Mouse (Mus musculus): ENCODE measurements around the gene Uck2. TPM values are rescaled to one million over a fixed set of nuclear protein-coding genes. Genes with fewer than 3 reads are reported as not detected.

Uck2 gene
- total RNA-seq, 2 experiments from 2014 or later, result 51.6 to 53.4 TPM

DNA sequence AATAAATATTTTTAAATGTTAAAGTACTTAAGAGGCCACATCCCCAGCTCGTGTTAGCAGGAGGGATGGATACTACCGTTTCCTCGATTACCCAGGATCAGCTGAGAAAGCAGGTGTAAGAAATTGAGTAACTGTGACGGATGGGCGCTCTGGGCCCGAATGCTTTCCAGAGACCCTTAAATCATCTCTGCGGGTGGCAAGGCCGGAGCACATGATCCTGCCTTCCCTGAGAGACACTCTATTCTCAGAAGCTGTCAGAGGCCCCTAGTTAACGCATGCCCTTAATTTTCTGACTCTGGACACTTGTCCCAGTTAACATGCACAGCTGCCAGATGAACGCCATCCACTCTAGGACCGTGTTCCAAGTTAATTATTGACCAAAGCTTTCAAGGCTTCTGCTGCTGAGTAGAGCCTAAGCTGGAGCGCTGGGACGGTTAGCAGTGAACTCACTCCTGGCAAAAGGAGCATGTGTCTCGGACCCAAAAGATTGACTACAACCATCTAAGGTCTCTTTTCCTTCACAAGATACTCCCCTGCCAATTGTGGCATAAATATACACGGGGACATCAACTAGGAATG is 28.3 kb downstream of the Uck2 start:
- no peak for DNase-seq

DNA sequence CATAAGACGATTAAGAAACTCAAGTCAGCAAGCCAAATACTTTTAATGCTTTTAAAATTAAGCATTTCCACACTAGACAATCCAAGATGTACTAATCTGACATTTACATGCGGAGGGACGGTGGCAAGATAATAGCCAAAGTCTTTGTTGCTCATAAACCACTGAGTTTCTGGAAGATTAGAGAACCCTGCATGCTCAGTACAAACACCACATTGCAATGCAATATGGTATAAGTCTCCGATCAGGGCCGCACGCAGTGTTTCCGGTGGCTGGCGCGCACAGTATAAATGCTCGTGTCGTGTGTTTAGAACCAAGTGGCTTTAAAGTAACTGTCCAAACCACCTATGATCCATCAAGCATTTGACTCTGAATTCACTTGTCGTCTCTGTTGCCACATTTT is 31.5 kb downstream of the Uck2 start:
- no peak for DNase-seq

DNA sequence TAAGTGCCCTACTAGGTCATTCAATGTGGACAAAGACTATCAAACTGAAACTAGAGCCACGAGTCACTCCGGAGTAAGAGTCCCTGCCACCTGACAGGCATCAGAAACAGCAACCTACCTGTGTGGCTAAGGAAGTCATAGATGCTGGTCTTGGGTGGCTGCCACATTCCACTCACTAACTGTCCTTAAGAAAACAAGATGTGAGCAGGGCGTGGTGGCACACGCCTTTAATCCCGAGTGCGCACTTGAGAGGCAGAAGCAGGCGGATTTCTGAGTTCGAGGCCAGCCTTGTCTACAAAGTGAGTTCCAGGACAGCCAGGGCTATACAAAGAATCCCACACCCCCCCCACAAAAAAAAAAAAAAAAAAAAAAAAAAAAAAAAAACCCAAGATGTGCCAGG is 35.2 kb downstream of the Uck2 start:
- DNase-seq, result no peak

DNA sequence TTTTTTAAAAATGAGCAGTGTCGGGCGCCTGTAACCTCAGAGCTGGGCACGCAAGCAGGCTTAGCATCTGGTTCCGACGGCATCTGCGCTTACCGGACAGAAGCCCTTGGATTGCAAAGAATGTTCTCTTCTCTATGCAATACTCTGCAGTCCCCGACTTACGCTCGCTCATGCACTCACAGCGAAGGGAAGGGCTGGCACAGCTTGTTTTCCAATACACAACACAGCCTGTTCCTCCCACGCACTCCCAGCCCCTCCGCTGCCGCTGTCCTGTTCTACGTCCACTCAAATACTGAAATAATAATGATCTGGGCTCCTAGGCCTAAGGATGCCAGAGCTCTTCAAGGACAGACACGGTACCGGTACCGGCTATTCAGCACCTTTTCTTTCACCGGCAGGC is 35.9 kb downstream of the Uck2 start:
- no peak for DNase-seq

DNA sequence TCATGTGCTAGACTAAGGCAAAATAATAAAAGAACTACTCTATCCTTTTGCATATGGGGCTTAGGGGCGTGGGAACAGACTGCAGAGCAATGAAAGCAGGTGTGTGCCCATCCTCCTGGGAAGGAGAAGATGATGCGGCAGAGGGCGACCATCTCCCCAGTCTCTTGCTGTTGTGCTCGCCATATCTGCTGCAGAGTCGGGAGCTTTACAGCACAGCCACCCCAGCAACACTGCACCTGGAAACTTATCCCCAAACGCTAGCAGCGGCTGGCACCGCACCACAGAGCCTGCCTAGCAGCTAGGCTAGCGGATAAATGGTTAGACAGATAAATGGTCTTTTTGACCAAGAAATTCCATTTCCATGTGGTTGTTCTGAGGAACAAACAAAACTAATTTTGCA is 37.2 kb downstream of the Uck2 start:
- DNase-seq, result no peak

DNA sequence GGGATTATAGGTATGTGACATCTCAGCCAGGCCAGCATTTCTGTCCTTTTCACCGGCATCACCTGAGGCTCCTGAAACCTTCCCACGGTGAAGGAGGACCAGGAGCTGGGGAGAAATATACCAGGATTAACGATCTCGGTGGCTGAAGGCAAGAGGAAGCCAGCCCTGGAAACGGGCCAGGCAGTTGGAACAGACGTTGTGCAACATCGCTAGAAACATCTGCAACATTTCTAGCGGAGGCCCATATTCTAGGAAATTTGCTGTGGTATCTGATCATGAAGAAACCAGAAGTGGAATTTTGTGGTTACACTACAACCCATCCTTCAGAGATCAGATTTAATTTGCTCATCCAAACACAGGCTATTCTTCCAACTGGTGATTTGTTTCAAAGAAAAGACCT is 38.1 kb downstream of the Uck2 start:
- DNase-seq, result peak; percentile 88

DNA sequence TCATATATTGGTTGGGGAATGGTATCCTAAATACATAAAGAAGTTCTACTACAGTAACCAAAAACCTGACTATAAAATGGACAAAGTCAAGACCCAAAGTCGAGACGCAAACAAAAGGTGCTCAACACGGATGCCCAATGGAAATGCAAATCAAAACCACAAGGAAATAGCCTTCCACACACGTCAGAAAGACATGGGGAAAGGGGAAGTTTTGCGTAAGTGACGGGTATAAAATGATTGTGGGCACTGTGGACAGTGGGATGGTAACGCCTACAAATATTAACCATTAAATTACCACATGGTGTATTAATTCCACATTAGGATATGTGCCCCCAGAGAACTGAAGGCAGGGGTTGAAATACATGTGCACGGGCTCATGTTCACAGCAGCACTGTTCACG is 38.8 kb downstream of the Uck2 start:
- no peak for DNase-seq

DNA sequence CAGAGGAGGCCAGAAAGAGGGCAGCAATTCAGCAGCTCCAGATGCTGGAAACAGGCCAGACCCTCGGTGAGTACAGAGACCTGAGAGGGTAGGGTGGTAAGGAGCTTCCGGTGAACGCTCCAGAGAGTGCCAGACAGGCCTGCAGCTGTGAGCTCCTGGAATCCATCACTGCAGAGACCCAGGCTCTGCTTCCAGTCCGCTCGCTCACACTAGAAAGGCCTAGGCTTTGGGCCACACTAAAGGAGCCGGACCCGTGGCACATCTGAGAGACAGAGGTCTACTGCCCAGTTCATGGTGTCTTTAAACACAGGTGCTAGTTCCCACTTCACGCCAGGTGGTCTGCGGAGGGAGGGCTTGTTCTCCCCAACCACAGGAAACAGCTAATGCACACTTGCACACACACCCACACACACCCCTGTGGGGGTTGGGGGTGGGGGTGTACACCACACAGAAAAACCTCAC is 39.9 kb downstream of the Uck2 start:
- DNase-seq, result no peak

DNA sequence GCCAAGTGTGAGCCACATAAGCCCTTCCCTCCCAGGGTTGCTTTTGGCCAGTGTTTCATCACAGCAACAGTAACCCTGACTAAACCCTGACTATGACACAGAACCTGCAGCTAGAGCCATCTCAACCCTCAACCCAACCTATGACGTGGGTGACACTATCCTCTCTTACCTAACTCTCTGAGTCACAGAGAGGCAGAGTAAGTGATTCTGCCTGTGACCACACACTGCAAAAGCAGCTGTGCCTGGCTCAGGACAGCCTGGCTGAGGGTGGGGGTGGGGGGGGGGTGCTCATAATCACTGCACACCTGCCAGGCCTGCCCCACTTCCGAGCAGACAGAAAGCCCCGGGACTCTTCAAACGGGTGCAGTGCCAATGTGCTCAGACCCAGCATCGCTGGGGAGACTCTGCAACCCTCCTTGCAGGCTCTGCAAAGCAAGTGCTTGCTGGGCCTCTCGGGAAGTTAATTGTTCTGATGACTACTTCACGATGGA is 42.9 kb downstream of the Uck2 start:
- DNase-seq, result peak; percentile 42

DNA sequence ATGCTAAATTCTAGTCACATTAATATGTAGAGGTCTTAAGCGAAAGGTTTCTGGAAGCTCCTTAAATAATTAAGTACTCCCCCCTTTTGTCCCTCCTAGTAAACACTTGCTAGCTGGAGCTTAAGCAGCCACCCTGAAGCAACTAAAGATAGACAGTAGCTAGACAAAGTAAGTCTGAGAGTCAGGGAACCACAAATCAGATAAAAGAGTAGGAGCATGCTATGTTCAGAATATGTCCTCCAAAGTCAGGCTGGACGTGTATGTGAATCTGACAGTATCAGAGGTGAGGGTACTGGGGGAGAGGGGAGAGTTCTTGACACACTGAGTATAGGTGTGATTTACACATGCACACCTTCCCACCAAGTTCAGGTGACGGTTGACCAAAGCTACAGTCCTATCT is 43.6 kb downstream of the Uck2 start:
- no peak for DNase-seq

DNA sequence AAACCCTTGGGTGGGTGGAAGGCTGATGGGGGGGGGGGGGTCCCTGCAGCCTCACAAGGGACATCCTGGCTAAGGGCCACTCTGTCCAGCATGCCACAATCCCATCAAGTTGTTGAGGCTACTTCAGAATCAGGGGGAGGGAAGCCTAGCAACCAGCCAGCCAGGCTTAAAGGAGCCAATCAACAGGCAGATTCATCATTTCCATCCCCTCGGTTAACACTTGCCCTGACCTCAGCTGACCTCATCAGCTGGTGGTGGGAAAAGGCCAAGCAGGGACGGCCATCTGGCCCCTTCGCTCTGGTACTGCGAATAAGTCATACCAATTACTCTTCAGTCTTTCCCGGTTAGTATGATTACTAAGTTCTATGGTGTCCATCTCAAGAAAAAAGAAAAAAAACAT is 44.8 kb downstream of the Uck2 start:
- no peak for DNase-seq

DNA sequence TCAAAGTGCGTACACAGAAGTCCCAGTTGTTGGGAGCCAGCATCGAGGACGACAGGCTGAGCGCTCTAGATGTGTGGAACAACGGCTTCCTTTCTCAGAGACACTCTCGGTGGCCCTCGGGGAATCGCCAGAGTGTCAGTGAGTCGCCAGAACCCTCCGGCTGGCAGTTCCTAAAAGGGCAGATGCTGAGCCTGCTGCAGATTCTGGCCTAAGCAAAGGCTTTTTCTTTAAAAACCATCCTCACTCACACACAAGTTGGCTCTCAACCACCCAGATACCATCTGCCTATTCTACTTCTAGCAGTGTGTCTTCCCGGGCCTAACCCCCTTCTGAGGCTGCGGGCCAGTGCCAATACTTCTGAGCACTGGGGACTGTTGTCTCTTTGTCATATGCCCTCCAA is 45.2 kb downstream of the Uck2 start:
- DNase-seq, result no peak

DNA sequence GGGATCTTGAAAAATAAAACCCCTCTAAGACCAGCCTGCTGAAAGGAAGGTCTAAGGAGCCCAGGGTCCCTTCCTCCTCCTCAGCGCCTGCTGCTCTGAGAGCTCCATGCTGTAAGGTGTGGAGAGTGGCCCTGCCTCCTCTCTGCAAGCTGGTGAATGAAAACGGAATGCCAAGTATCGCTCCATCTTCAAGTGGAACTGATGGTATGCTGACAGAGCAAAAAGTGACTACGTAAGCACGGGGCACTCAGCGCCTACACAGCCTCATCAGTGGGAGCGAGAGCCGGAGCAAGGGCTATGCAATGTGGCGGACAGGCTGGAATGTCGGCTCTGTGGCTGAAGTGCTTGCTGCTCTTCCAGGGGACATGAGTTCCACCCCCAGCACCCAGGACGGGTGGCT is 47.3 kb downstream of the Uck2 start:
- DNase-seq, result no peak

DNA sequence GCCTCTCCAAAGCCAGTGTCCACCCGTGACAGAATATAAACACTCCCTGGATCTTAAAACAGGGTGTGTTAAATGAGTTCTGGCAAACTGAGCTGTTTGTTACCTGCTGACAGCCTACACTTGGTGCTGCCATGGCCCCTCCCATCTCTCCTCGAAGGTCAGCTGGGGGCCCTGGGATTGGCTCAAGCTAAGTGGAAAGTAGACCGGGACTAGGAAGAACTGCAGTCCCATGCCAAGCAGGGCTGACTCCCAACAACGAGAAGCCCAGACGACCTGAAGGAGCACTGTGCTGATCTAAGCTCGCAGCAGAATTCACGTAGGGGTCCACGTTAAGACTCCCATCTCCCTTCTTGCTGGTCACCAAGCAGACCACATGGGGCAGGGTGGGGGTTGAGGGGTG is 48.3 kb downstream of the Uck2 start:
- no peak for DNase-seq

DNA sequence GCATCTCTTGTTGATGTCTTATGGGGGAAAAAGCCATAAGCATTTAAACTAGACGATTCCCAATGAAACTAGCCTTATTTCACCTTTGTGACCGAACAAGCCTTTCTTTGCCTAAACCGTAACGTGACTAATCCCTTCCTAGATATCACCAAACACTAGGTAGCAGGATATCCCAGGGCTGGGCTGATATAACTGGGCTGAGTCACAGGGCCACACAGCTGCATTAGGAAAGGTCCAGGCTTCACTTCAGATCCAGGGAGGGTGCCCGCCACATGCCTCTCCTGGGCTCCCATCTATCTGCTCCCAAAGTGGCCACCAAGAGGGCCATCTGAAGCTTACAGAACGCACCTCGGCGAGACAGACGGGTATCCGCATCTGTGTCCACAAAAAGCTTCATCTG is 50.8 kb downstream of the Uck2 start:
- DNase-seq, result no peak

DNA sequence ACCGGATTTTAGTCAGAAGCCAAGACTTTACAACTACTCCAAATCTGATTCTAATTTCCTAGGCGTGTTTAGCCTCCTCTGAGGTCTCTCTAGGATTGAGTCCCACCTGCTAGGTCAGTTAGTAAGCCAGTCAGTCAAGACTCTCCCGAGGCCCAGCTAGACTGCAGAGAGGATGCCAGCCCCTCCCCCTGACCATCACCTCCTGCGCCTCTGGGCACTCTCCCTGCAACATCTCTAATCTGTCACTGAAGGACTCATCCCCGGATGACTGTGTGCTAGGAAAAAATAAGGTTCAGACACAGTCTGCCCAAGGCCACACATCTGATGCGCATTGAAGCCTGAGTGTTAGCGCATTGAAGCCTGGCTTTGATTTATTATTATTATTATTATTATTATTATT is 52.2 kb downstream of the Uck2 start:
- peak; percentile 43 for DNase-seq

DNA sequence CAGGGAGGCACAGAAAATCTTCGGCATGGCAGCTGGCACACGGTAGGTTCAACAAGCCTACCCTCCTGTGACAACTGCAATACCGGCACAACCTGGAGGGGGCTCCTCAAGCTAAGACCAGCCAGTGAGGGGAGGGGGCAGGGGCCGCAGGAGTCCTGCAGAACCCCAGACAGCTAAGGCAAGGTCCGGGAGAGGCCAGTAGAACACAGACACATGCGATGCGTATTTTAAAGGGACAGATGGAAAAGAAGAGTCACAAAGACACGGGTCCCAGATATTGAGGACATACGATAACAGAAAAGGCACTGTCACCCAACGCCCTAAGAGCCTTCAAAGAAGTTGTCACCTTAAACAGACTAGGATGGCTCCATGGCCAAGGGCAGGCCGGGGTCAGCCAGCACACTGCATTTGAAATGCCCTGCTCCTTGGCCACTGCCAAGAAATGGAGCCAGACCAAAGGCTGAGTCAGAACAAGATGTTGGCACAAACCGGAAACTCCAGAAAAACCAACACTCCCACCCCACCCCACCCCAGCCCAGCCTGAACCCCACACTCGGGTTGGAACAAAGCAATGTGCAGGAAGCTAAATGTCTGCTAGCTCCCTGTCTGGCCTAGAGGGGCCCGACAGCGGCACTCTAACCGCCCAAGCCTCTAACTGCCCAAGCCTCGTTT is 53.4 kb downstream of the Uck2 start:
- DNase-seq, result peak; percentile 62

DNA sequence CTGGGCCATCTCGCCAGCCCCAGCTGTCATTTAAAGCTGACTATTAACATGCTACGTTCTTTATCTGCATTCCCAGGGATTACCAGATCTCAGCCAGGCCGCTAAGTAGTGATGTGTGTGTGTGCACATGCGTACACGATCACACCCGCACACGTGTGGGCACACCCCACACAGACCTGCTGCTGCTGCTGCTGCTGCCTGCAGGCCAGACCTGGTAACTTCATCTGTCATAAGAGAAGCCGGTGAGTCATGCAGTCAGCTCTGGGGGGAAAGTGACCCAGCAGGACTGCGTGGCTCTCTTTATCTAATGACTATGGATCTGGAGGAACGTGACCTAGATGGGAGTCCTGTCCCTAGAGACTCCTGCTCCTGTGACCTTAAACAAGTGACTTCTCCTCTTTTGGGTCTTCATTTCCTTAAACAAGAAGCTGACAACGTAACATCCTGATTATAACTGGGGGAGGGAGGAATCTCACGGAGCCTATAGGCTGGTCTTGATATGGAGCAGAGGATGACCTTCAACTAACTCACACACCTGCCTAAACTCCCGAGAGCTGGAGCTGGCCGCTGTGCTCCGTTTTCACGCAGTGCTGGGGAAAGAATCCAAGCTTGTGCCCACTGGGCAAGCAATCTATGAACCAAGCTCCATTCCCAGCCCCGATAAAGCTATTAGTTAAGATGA is 54.0 kb downstream of the Uck2 start:
- DNase-seq, result peak; percentile 51

DNA sequence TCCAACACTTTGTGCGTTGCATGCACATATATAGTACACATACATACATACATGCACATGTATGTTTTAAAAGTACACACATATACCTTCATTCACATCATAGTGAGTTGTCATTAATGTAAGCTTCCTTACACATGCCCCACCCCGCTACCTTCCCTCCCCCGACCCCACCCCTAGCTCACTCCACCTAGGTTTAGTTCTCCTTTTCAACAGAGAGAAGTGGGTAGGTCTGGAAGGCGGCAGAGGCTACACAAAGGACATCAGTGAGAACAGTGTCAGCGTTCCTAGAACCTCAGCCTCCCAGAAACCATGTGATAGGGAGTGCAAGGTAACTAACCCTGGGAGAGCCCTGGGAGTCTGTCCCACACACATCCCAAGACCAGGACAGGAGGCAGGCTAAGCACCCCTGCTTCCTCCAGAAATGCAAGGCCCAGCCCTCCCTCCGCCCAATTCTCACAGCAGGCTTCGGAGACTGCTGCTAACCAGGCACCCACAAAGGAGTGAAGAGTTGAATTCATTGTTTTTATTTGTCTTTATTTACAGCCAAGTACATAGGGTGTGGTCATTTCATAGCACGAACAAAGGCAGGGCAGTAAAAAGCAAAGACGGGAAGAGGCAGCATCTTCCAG is 62.6 kb downstream of the Uck2 start:
- no peak for DNase-seq

DNA sequence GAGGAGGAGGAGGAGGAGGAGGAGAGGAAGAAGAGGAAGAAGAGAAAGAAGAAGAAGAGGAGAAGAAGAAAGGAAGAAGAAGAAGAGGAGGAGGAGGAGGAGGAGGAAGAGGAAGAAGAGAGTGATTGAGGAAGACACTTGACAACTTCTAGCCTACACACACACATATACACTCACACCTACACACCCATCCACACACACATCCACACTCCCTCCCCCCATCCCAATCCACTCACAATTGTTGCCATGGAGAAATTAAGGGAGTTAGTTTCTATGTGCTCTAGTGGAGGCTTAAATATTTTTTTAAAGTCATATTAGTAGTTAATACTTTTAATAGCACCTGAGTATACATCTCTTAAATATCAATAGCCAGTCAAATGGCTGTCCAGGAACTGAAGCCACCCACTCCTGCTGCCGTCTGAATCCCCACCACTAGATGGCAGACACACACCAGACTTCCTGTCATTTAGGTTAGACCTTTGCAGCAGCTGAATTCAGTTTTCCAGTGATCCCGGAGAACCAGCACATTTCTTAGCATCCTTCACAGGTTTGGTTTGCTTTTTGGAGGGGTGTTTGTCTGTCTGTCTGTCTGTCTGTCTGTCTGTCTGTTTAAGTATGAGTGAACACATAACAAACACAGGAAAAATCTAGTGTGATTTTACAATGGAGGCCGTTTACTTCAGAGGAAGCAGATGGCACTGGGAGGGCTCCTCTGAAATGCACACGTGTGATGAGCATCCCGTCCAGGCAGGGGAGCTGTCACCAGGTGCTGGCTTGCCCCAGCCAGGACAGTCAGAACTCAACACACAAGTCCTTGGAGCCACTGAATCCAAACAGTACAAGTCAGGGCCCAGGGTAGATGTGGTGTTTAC is 64.6 kb downstream of the Uck2 start:
- peak; percentile 89 for DNase-seq

DNA sequence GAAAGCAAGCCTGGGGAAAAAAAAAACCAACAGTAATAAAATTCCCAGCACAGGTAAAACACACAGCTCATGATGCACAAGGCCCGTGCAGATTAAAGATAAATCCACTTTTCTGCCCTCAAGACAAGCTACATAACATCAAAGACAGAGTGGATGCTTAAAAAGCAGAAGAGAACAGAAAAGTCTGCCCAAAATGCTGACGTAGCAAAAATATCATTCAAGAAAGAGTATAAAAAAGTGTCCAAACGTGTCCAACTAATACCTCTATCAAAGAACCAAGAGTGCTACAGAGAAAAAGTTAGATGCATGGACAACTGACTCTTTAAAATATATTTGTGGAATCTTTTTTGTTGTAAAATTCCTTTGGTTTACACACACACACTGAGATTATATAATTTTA is 69.7 kb downstream of the Uck2 start:
- DNase-seq, result no peak

DNA sequence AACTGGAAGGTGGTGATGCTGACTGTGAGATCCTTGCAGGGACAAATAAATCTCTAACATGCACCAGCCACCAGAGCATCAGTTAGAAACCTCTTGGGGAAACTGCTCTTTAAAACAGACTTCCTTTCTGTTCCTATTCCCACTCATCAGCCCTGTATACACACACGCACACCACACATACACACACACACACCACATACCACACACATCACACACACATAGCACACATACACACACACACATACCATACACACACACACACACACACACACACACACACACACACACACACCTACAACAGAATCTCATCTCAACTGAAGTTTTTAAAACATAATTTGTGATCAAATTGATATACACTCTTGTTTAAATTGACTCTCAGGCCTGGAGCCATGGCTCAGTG is 72.4 kb downstream of the Uck2 start:
- DNase-seq, result no peak
